Mouse (Mus musculus) T-helper 17 cell (primary cell): ENCODE measurements around the gene Lce1d.
"Not testable (repeated sequence)": the region's sequence is repeated elsewhere in the genome, so short reads cannot be mapped to it uniquely, and the experiment has no call there.

Source experiments
- in situ Hi-C, 2 experiments: fragments of 300-600 bp; cut with MboI, MseI; formaldehyde crosslinking; loops; 1 replicate in 1 of 2; 2 replicates in 1 of 2; pipeline ENCODE4 v1.15.1; 2025; ENCODE audit warnings: high pct_unique_total_duplicates in 2 of 2

Gene Lce1d

GRCm38 (mm10) chr3:92687110-92687509 is at the start of gene Lce1d:
Gene Lce1d (minus strand): TSS chr3:92687210.
- in situ Hi-C loops, result no loop called here

GRCm38 (mm10) chr3:92722631-92723030 is 35.6 kb upstream of the Lce1d start:
- in situ Hi-C loops, result no loop called here

GRCm38 (mm10) chr3:92720250-92720649 is 33.2 kb upstream of the Lce1d start, which contains the start of gene Lce1f:
Gene Lce1f (minus strand): TSS chr3:92720350.
- in situ Hi-C loops, result no loop called here

- in situ Hi-C loops, result no loop called here
Measured at GRCm38 (mm10) chr3:92715122-92715521, 28.1 kb upstream of the Lce1d start.

GRCm38 (mm10) chr3:92708974-92709373 is 22.0 kb upstream of the Lce1d start, which contains the start of gene Lce1e:
Gene Lce1e (minus strand): TSS chr3:92709074.
- in situ Hi-C loops, result no loop called here

GRCm38 (mm10) chr3:92694613-92695012 is 7.6 kb upstream of the Lce1d start:
- in situ Hi-C loops, result no loop called here

- in situ Hi-C loops, result no loop called here
Measured at GRCm38 (mm10) chr3:92691688-92692087, 4.7 kb upstream of the Lce1d start.

- in situ Hi-C loops, result not testable (repeated sequence)
Measured at GRCm38 (mm10) chr3:92689154-92689553, 2.1 kb upstream of the Lce1d start.

- in situ Hi-C loops, result no loop called here
Measured at GRCm38 (mm10) chr3:92678947-92679346, 8.1 kb downstream of the Lce1d start, which contains the start of gene Lce1c. Gene Lce1c (plus strand): TSS chr3:92679247.

GRCm38 (mm10) chr3:92670215-92670614 is 16.8 kb downstream of the Lce1d start, which contains the start of gene Lce1a2:
Gene Lce1a2 (minus strand): TSS chr3:92670315.
- in situ Hi-C loops, result no loop called here

GRCm38 (mm10) chr3:92656826-92657225 is 30.2 kb downstream of the Lce1d start, which contains the start of gene Lce1b:
Gene Lce1b (minus strand): TSS chr3:92656926.
- in situ Hi-C loops, result no loop called here

- in situ Hi-C loops, result no loop called here
Measured at GRCm38 (mm10) chr3:92648207-92648606, 38.8 kb downstream of the Lce1d start, which contains the start of gene Lce1a1. Gene Lce1a1 (minus strand): TSS chr3:92648307.

GRCm38 (mm10) chr3:92639854-92640253 is 47.2 kb downstream of the Lce1d start:
- in situ Hi-C loops, result no loop called here

- in situ Hi-C loops, result no loop called here
Measured at GRCm38 (mm10) chr3:92638653-92638991, 48.4 kb downstream of the Lce1d start.

- in situ Hi-C loops, result no loop called here
Measured at GRCm38 (mm10) chr3:92637745-92638652, 49.0 kb downstream of the Lce1d start.
